Mouse (Mus musculus) heart, adult 11 months (tissue): ENCODE results near the gene Srrt.
A peak's percentile ranks its signal among the peaks of the same experiment; 100 is the strongest.
"Not testable (repeated sequence)": the region's sequence is repeated elsewhere in the genome, so short reads cannot be mapped to it uniquely, and the experiment has no call there.

Source experiments
- DNase-seq: peaks from one replicate; pipeline ENCODE4 v3.0.0; 2022

Srrt gene

GRCm38 (mm10) chr5:137295296-137295695 is 12.2 kb downstream of the Srrt start:
- no peak for DNase-seq

GRCm38 (mm10) chr5:137294744-137295093 is 12.8 kb downstream of the Srrt start:
- no peak for DNase-seq

DNA sequence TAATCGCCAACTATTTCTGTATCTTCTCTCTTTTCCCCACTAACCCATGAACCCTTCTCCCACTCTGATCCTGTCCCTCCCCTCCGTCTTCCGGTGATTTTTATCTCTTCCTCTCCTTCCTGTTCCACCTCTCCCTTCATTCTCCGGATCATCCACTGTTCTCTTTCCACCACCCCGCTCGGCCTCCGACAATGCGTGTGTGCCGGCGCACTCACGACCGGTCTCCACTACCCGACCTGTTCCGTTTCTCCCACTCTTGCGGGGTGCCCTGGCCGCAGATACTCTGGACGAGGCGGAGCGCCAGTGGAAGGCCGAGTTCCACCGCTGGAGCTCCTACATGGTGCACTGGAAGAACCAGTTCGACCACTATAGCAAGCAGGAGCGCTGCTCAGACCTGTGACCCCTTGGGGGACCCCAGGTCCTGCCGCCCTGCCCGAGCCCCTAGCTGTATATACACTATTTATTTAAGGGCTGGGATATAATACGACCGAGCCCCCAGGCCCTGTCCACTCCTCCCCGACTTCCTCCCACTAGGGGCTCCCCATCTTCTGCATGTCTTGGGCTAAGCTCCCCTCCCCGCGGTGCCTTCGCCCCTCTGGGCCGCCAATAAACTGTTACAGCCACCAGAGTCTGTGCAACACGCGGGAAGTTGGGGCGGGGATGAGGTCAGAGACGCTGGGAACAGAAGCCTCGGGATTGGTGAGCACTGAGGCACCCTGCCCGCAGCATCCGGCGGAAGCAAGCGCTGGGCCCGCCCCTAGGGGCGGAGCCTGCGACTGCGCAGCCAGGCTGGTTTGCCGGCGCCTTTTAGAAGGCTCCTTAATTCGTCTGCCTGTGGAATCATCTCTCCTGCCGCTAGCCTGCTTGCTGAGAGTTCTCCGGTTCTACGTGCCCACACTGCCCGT is 13.4 kb downstream of the Srrt start, which contains the start of gene Ufsp1:
TSS of gene Ufsp1 (plus strand) at position 791 of the 905 bp plus-strand sequence.
- peak; percentile 100 for DNase-seq

GRCm38 (mm10) chr5:137293282-137293681 is 14.2 kb downstream of the Srrt start:
- peak; percentile 98 for DNase-seq

DNA sequence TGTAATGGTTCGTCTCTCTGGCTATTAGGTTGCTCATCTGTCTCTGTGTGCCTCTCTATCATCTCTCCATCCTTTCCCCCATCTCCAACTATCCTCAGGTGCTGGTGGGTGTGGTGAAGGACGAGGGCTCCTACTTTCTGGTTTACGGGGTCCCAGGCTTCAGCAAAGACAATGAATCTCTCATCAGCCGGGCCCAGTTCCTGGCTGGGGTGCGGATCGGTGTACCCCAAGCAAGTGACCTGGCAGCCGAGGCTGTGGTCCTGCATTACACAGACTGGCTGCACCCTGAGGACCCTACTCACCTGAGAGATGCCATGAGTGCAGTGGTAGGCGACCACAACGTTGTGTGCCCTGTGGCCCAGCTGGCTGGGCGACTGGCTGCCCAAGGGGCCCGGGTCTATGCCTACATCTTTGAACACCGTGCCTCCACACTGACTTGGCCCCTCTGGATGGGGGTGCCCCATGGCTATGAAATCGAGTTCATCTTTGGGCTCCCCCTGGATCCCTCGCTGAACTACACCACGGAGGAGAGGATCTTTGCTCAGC is 16.0 kb downstream of the Srrt start:
- DNase-seq: peak; percentile 93

DNA sequence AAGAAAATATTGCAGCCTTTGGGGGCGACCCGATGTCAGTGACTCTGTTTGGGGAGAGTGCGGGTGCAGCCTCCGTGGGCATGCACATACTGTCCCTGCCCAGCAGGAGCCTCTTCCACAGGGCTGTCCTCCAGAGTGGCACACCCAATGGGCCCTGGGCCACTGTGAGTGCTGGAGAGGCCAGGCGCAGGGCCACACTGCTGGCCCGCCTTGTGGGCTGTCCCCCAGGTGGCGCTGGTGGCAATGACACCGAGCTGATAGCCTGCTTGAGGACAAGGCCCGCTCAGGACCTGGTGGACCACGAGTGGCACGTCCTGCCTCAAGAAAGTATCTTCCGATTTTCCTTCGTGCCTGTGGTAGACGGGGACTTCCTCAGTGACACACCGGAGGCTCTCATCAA is 16.8 kb downstream of the Srrt start:
- peak; percentile 95 for DNase-seq

DNA sequence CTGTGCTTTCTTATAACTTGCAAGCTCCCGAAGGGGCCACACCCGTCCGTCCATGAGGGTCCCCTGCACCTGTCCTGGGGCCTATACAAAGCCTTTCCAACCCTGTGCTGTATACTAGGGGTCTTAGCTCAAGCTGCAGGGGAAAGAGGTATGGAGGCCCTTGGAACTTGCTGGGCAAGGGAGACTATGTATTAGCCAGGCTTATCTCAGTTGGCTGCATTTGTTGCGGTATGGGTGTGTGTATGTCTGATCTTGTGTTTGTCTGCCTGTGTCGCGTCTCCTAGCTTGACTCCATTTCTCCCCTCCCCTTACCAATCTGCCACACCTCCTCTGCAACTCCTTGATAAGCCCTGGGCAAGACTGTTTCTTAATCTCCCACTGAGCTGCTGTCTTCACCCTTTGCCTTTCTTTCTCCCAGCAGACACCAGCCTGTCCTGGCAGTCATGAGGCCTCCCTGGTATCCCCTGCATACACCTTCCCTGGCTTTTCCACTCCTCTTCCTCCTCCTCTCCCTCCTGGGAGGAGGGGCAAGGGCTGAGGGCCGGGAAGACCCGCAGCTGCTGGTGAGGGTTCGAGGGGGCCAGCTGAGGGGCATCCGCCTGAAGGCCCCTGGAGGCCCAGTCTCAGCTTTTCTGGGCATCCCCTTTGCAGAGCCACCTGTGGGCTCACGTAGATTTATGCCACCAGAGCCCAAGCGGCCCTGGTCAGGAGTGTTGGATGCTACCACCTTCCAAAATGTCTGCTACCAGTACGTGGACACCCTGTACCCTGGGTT is 17.7 kb downstream of the Srrt start:
- DNase-seq: no peak

GRCm38 (mm10) chr5:137288999-137289470 is 18.4 kb downstream of the Srrt start:
- DNase-seq: peak; percentile 96

DNA sequence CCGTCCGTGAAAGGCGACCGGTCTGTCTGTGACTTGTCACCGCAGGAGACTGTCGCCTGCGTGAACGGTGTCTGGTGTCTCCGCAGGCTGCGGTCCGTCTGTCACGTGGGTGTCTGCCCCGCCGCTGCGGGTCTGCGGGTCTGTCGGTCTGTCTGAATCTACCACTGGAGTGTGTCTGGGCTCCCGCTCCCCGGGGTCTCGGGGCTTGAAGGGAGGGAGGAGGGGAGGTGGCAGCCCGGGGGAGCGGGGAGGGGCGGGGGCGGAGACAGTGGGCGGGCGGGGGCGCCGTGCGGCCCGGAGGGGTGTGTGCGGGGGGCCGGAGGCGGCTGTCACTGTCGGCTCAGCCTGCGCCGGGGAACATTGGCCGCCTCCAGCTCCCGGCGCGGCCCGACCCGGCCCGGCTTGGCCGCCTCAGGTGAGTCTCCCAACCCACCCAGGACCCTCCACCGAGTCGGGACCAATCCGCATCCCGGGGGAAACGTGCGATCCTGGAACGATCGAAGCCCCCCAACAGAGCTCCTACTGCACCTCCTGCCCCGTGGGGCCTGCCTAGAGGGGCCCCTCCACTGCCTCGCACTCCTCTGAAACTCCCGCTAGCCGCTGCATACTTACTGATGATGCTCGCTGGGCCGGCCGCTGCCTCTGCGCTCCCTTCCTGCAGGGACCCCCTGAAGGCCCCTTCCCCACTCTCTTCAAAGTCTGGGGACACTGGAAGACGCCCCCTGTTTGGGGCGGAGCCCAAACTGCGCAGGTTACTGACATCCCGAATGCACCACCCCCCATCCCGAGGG is 19.3 kb downstream of the Srrt start:
- DNase-seq: peak; percentile 96

- DNase-seq: peak; percentile 95
Measured at GRCm38 (mm10) chr5:137287032-137287952, 20.2 kb downstream of the Srrt start, which contains the start of gene Ache. Gene Ache, plus strand, starts transcription at chr5:137287519.

GRCm38 (mm10) chr5:137286655-137287031 is 20.8 kb downstream of the Srrt start:
- peak; percentile 99 for DNase-seq

DNA sequence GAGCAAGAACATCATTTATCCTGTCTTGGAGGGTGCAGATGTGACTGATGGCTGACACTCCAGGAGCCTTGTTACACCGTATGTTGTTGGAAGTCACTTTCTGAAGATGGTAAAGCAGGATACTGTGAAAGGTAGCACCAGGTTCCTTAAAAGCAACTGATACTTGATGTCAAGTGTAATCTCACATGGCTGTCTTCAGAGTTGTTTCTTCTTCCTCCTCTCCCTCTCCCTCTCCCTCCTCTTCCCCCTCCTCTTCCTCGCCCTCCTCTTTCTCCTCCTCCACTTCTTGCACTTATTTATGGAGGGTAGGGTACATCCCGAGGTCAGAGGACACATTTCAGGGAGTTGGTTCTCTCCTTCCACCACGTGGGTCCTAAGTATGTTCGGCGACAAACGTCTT is 21.5 kb downstream of the Srrt start:
- DNase-seq: no peak

GRCm38 (mm10) chr5:137285045-137285444 is 22.4 kb downstream of the Srrt start:
- no peak for DNase-seq

DNA sequence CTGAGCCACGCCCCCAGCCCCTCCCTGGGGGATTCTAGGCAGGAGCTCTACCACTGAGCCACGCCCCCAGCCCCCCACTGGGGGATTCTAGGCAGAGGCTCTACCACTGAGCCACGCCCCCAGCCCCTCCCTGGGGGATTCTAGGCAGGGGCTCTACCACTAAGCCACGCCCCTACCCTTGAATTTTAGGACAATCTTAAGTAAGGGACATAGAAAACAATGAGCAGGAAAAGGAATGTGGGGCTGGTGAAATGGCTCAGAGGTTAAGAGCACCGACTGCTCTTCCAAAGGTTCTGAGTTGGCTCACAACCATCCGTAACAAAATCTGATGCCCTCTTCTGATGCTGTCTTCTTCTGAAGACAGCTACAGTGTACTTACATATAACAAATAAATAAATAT is 23.1 kb downstream of the Srrt start:
- DNase-seq: not testable (repeated sequence)

- no peak for DNase-seq
Measured at GRCm38 (mm10) chr5:137277360-137278342, 29.8 kb downstream of the Srrt start.

DNA sequence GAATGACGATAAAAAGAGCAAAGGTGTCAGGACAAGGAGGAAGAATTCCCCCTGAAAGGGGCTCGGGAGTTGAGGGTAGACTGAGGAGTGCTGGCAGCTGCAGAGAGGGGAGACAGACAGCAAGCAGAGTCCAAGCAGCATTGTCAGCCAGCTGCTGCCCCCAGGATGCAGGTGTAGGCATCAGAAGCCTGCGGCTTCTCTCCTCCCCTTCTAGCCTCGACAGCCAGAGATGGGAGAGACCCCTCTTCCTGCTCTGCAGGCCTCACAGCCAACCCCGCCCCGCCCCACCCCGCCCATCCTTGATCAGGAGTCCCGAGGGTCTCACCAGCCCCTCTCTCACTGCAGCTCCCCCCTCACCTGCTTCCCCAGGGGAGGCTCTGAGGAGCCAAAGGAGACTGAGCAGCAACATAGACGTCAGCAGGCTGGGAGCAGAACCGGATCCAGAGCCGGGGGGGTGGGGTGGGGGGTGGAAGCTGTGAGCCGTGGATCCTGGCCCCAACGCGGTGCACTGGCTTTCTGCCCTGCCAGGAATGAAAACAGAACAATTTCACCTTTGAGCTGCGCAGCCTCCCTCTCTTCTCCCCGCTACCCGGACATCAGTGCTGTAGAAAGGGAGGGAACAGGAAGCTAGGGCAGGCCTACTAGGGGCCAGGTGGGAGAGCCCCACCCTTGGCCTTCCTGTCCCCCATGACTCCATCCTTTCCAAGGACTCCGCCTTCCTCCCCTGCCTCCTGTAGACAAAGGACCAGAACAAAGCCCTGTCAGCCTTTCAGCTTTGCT is 39.2 kb downstream of the Srrt start:
- peak; percentile 98 for DNase-seq

- no peak for DNase-seq
Measured at GRCm38 (mm10) chr5:137264787-137265186, 42.7 kb downstream of the Srrt start.

GRCm38 (mm10) chr5:137263897-137264720 is 43.4 kb downstream of the Srrt start:
- DNase-seq: no peak
